Mouse (Mus musculus): ENCODE measurements around the gene Sco2. TPM values are rescaled to one million over a fixed set of nuclear protein-coding genes. Genes with fewer than 3 reads are reported as not detected.

The Sco2 gene
- total and polyA plus RNA-seq, 2 experiments from 2014 or later = 24.2 to 34.6 TPM

GRCm38 (mm10) chr15:89399716-89400115 is 26.1 kb upstream of the Sco2 start:
- Histone ChIP-seq H3K27me3 (ENCODE audit: insufficient read depth, low read length) (no peaks in the 10 kb centered on the region), H3K27ac (ENCODE audit: low read depth, low read length) (no peak overlapping the region), H3K9ac (no peak overlapping the region), H3K4me3 (ENCODE audit: low read depth, low read length) (no peak overlapping the region), H3K4me1 (ENCODE audit: insufficient read depth) (no peaks in the 10 kb centered on the region), H3K36me3 (ENCODE audit: insufficient read depth) (no peaks in the 10 kb centered on the region), H3K4me2 (ENCODE audit: low read depth) (no peak overlapping the region), H3K9me3 (ENCODE audit: low read length) (no peaks in the 10 kb centered on the region)
- ATAC-seq (no peak), DNase-seq (no peak)
- TF ChIP-seq CTCF (IDR thresholded peaks at IDR 0.05; ENCODE audit: low read depth) = no peak
- 55% methylated on average over 1 of the region's 1 CpGs for WGBS

- no peaks in the 10 kb centered on the region for H3K36me3 ChIP-seq (ENCODE audit: insufficient read depth)
- 55% methylated on average over 2 of the region's 2 CpGs for WGBS
- no peaks in the 10 kb centered on the region for H3K4me1 ChIP-seq (ENCODE audit: insufficient read depth)
- H3K4me3 ChIP-seq (ENCODE audit: low read depth, low read length) = no peak overlapping the region
- no peak overlapping the region for H3K27ac ChIP-seq (ENCODE audit: low read depth, low read length)
- H3K27me3 ChIP-seq (ENCODE audit: insufficient read depth, low read length) = no peaks in the 10 kb centered on the region
- H3K9me3 ChIP-seq (ENCODE audit: low read length) = no peaks in the 10 kb centered on the region
- H3K4me2 ChIP-seq (ENCODE audit: low read depth) = no peak overlapping the region
- no peak overlapping the region for H3K9ac ChIP-seq
- no peak for ATAC-seq
- no peak for DNase-seq
- no peak for TF ChIP-seq CTCF (IDR thresholded peaks at IDR 0.05; ENCODE audit: low read depth)
These were observed 24.5 kb upstream of the Sco2 start for GRCm38 (mm10) chr15:89398146-89398545.

GRCm38 (mm10) chr15:89396883-89397282 is 23.2 kb upstream of the Sco2 start:
- DNase-seq (no peak), ATAC-seq (no peak)
- Histone ChIP-seq H3K36me3 (ENCODE audit: insufficient read depth) (no peaks in the 10 kb centered on the region), H3K9me3 (ENCODE audit: low read length) (no peaks in the 10 kb centered on the region), H3K4me3 (ENCODE audit: low read depth, low read length) (no peak overlapping the region), H3K9ac (no peak overlapping the region), H3K4me2 (ENCODE audit: low read depth) (no peak overlapping the region), H3K27ac (ENCODE audit: low read depth, low read length) (no peak overlapping the region), H3K4me1 (ENCODE audit: insufficient read depth) (no peaks in the 10 kb centered on the region), H3K27me3 (ENCODE audit: insufficient read depth, low read length) (no peaks in the 10 kb centered on the region)
- no peak for TF ChIP-seq CTCF (IDR thresholded peaks at IDR 0.05; ENCODE audit: low read depth)
- 85% methylated on average over 4 of the region's 4 CpGs for WGBS

- 81% methylated on average over 10 of the region's 10 CpGs for WGBS
- no peak for DNase-seq
- Histone ChIP-seq H3K27me3 (ENCODE audit: insufficient read depth, low read length) (no peaks in the 10 kb centered on the region), H3K9me3 (ENCODE audit: low read length) (no peaks in the 10 kb centered on the region), H3K9ac (no peak overlapping the region), H3K36me3 (ENCODE audit: insufficient read depth) (no peaks in the 10 kb centered on the region), H3K27ac (ENCODE audit: low read depth, low read length) (no peak overlapping the region), H3K4me1 (ENCODE audit: insufficient read depth) (no peaks in the 10 kb centered on the region), H3K4me3 (ENCODE audit: low read depth, low read length) (no peak overlapping the region), H3K4me2 (ENCODE audit: low read depth) (no peak overlapping the region)
- TF ChIP-seq CTCF (IDR thresholded peaks at IDR 0.05; ENCODE audit: low read depth) = no peak
- ATAC-seq = no peak
These were observed 16.4 kb upstream of the Sco2 start for GRCm38 (mm10) chr15:89390081-89390480.

GRCm38 (mm10) chr15:89387127-89387526 is 13.5 kb upstream of the Sco2 start:
- no peak overlapping the region for H3K9ac ChIP-seq
- no peak for TF ChIP-seq CTCF (IDR thresholded peaks at IDR 0.05; ENCODE audit: low read depth)
- no peak overlapping the region for H3K4me2 ChIP-seq (ENCODE audit: low read depth)
- no peak overlapping the region for H3K4me3 ChIP-seq (ENCODE audit: low read depth, low read length)
- no peak for ATAC-seq
- H3K27me3 ChIP-seq (ENCODE audit: insufficient read depth, low read length) = no peaks in the 10 kb centered on the region
- no peak overlapping the region for H3K27ac ChIP-seq (ENCODE audit: low read depth, low read length)
- H3K4me1 ChIP-seq (ENCODE audit: insufficient read depth) = no peaks in the 10 kb centered on the region
- no peak for DNase-seq
- no peaks in the 10 kb centered on the region for H3K9me3 ChIP-seq (ENCODE audit: low read length)
- WGBS = 59% methylated on average over 12 of the region's 12 CpGs
- no peaks in the 10 kb centered on the region for H3K36me3 ChIP-seq (ENCODE audit: insufficient read depth)

- no peak within 1 kb of the TSS for H3K4me2 ChIP-seq (ENCODE audit: low read depth)
- H3K4me3 ChIP-seq (ENCODE audit: low read depth, low read length) = no peak within 1 kb of the TSS
- WGBS = 91% methylated on average over 7 of the region's 7 CpGs
- 0 out of 2 replicates have a peak, but pooled peaks cover 3% of the 10 kb centered on the region for H3K27me3 ChIP-seq (ENCODE audit: insufficient read depth, low read length)
- H3K4me1 ChIP-seq (ENCODE audit: insufficient read depth) = no peaks in the 10 kb centered on the region
- no peak within 1 kb of the TSS for H3K9ac ChIP-seq
- ATAC-seq (no peak), DNase-seq (no peak)
- no peak for TF ChIP-seq CTCF (IDR thresholded peaks at IDR 0.05; ENCODE audit: low read depth)
- no peak within 1 kb of the TSS for H3K27ac ChIP-seq (ENCODE audit: low read depth, low read length)
- H3K36me3 ChIP-seq (ENCODE audit: insufficient read depth) = no peaks in the 10 kb centered on the region
- no peaks in the 10 kb centered on the region for H3K9me3 ChIP-seq (ENCODE audit: low read length)
These were observed 11.0 kb upstream of the Sco2 start, which contains the start of gene Klhdc7b for GRCm38 (mm10) chr15:89384617-89385016. Klhdc7b (plus strand) TSS chr15:89384917.

GRCm38 (mm10) chr15:89379429-89379828 is 5.8 kb upstream of the Sco2 start:
- H3K4me2 ChIP-seq (ENCODE audit: low read depth) = peak overlapping the region; percentile 53
- H3K4me3 ChIP-seq (ENCODE audit: low read depth, low read length) = peak overlapping the region; percentile 37; the same call in 1 of the 2 replicates
- TF ChIP-seq CTCF (IDR thresholded peaks at IDR 0.05; ENCODE audit: low read depth) = no peak
- H3K4me1 ChIP-seq (ENCODE audit: insufficient read depth) = 0 out of 2 replicates have a peak, but pooled peaks cover 4% of the 10 kb centered on the region
- no peaks in the 10 kb centered on the region for H3K36me3 ChIP-seq (ENCODE audit: insufficient read depth)
- peaks cover 32% of the 10 kb centered on the region for H3K27me3 ChIP-seq (ENCODE audit: insufficient read depth, low read length)
- no peaks in the 10 kb centered on the region for H3K9me3 ChIP-seq (ENCODE audit: low read length)
- no peak for ATAC-seq
- 9% methylated on average over 10 of the region's 10 CpGs for WGBS
- H3K9ac ChIP-seq = peak overlapping the region; percentile 35
- no peak overlapping the region for H3K27ac ChIP-seq (ENCODE audit: low read depth, low read length)
- DNase-seq = no peak

Data from forebrain, postnatal 0 days (tissue).